Mouse (Mus musculus) CD4-positive, CD25-positive, alpha-beta regulatory T cell, adult 4 months (primary cell): ENCODE measurements around the gene Dscam. TPM values are rescaled to one million over a fixed set of nuclear protein-coding genes. Genes with fewer than 3 reads are reported as not detected.

Source experiments
- ATAC-seq: one replicate; pipeline ENCODE4 v1.8.0; 2017
- polyA plus RNA-seq, 2 experiments: library from polyadenylated mRNA; unstranded; fragments of 100-300 nt; shearing (Covaris generic); gene quantifications; one replicate each; pipeline ENCODE4 v1.2.1; 2017

The Dscam gene
- polyA plus RNA-seq, 2 experiments from 2014 or later, result 1.9 to 2.8 TPM

GRCm38 (mm10) chr16:96634097-96634790 is 536.3 kb downstream of the Dscam start:
- ATAC-seq, result no peak

GRCm38 (mm10) chr16:96630241-96630640 is 540.3 kb downstream of the Dscam start:
- no peak for ATAC-seq

GRCm38 (mm10) chr16:96629623-96630022 is 540.9 kb downstream of the Dscam start:
- ATAC-seq, result no peak

- no peak for ATAC-seq
These were observed 545.1 kb downstream of the Dscam start for GRCm38 (mm10) chr16:96625468-96625867.

- no peak for ATAC-seq
These were observed 545.8 kb downstream of the Dscam start for GRCm38 (mm10) chr16:96624570-96625411.

GRCm38 (mm10) chr16:96620861-96621260 is 549.7 kb downstream of the Dscam start:
- ATAC-seq, result no peak

- ATAC-seq, result no peak
These were observed 550.1 kb downstream of the Dscam start for GRCm38 (mm10) chr16:96620402-96620801.

GRCm38 (mm10) chr16:96617772-96618171 is 552.8 kb downstream of the Dscam start:
- no peak for ATAC-seq

GRCm38 (mm10) chr16:96613275-96613674 is 557.3 kb downstream of the Dscam start:
- ATAC-seq, result no peak

- ATAC-seq, result no peak
These were observed 559.7 kb downstream of the Dscam start for GRCm38 (mm10) chr16:96610806-96611205.

GRCm38 (mm10) chr16:96602206-96602605 is 568.3 kb downstream of the Dscam start:
- ATAC-seq, result no peak

- no peak for ATAC-seq
These were observed 569.8 kb downstream of the Dscam start for GRCm38 (mm10) chr16:96600791-96601190.

GRCm38 (mm10) chr16:96599401-96600060 is 571.0 kb downstream of the Dscam start:
- no peak for ATAC-seq

GRCm38 (mm10) chr16:96575841-96576240 is 594.7 kb downstream of the Dscam start:
- no peak for ATAC-seq

- no peak for ATAC-seq
These were observed 603.1 kb downstream of the Dscam start for GRCm38 (mm10) chr16:96567428-96567827.

- no peak for ATAC-seq
These were observed 606.9 kb downstream of the Dscam start for GRCm38 (mm10) chr16:96563350-96564257.

GRCm38 (mm10) chr16:96559796-96560195 is 610.8 kb downstream of the Dscam start:
- ATAC-seq, result no peak

GRCm38 (mm10) chr16:96558341-96558740 is 612.2 kb downstream of the Dscam start:
- ATAC-seq, result no peak

GRCm38 (mm10) chr16:96556621-96557020 is 613.9 kb downstream of the Dscam start:
- ATAC-seq, result no peak

GRCm38 (mm10) chr16:96555412-96555811 is 615.1 kb downstream of the Dscam start:
- ATAC-seq, result no peak

GRCm38 (mm10) chr16:96552680-96553079 is 617.9 kb downstream of the Dscam start:
- ATAC-seq, result no peak

- no peak for ATAC-seq
These were observed 629.5 kb downstream of the Dscam start for GRCm38 (mm10) chr16:96541056-96541455.
